Comparison of ENCODE assay signal across 41 mouse cellular contexts in genomic region chr6:128385026-128385425, GRCm38 (mm10). TPM values are rescaled to one million over a fixed set of nuclear protein-coding genes. Genes with fewer than 3 reads are reported as not detected.
"Had no signal": no experiment of that assay in that cellular context is flagged by ENCODE, and none has a peak within 500 bp of the region (broad histone marks: within the 10 kb centered on the region; RNA-seq: fewer than 3 reads in every experiment).

No protein-coding gene starts in this region.

- H3K27ac ChIP-seq: heart, embryonic 10.5 days; hindbrain, embryonic 10.5 days; hindbrain, embryonic 12.5 days; hindbrain, embryonic 14.5 days; kidney, embryonic 15.5 days; kidney, postnatal 0 days; limb, embryonic 13.5 days; limb, embryonic 15.5 days; liver, embryonic 12.5 days; liver, embryonic 14.5 days had no signal

- H3K36me3 ChIP-seq: heart, embryonic 10.5 days; heart, embryonic 12.5 days; hindbrain, embryonic 10.5 days; hindbrain, embryonic 12.5 days; kidney, embryonic 15.5 days; limb, embryonic 13.5 days; limb, embryonic 15.5 days; liver, embryonic 12.5 days had no signal

- H3K9ac ChIP-seq: heart, embryonic 12.5 days; hindbrain, embryonic 12.5 days; hindbrain, embryonic 14.5 days; kidney, embryonic 15.5 days; limb, embryonic 13.5 days; limb, embryonic 15.5 days; liver, embryonic 12.5 days; liver, embryonic 14.5 days had no signal

- ATAC-seq: hindbrain, embryonic 16.5 days; inflammation-experienced regulatory T-cells, adult 6 months; liver, embryonic 12.5 days had no signal

- H3K4me3 ChIP-seq: heart, embryonic 10.5 days; heart, embryonic 12.5 days; hindbrain, embryonic 10.5 days; hindbrain, embryonic 12.5 days; kidney, embryonic 15.5 days; limb, embryonic 13.5 days; limb, embryonic 15.5 days; liver, embryonic 12.5 days had no signal

- DNase-seq: gastrocnemius, postnatal 14 days; gastrocnemius, postnatal 36 days; heart, adult 18-20 months; heart, postnatal 10 days; heart, postnatal 4 days; kidney, adult 11 months; kidney, adult 2 months; kidney, adult 9 months; kidney, postnatal 14 days; kidney, postnatal 36 days; layer of hippocampus, postnatal 36 days; left cerebral cortex, postnatal 4 days had no signal

- H3K9me3 ChIP-seq: heart, embryonic 10.5 days; heart, embryonic 12.5 days; hindbrain, embryonic 10.5 days; hindbrain, embryonic 12.5 days; kidney, embryonic 15.5 days; limb, embryonic 13.5 days; limb, embryonic 15.5 days; liver, embryonic 12.5 days had no signal

- H3K4me1 ChIP-seq: heart, embryonic 10.5 days; heart, embryonic 12.5 days; hindbrain, embryonic 10.5 days; hindbrain, embryonic 12.5 days; kidney, embryonic 15.5 days; limb, embryonic 13.5 days; limb, embryonic 15.5 days; liver, embryonic 12.5 days had no signal

- H3K4me2 ChIP-seq: heart, embryonic 12.5 days; hindbrain, embryonic 12.5 days; hindbrain, embryonic 14.5 days; kidney, embryonic 15.5 days; limb, embryonic 13.5 days; limb, embryonic 15.5 days; liver, embryonic 12.5 days had no signal

- H3K27me3 ChIP-seq: heart, embryonic 12.5 days; hindbrain, embryonic 12.5 days; kidney, embryonic 15.5 days; limb, embryonic 13.5 days; limb, embryonic 15.5 days; liver, embryonic 12.5 days had no signal

RNA-seq across cellular contexts. Expression of gene Gm44596, which starts 9.7 kb away (rescaled TPM):
- total RNA-seq: gastrocnemius, adult 18-20 months; gastrocnemius, adult 8-10 months; gastrocnemius, postnatal 14 days; gastrocnemius, postnatal 36 days; granulocyte monocyte progenitor cell, adult 5-6 weeks; heart, adult 18-20 months; heart, adult 8-10 months; heart, postnatal 10 days; heart, postnatal 25 days; heart, postnatal 4 days; layer of hippocampus, adult 18-20 months; layer of hippocampus, postnatal 36 days; left cerebral cortex, adult 18-20 months; left cerebral cortex, adult 8-10 months; left cerebral cortex, postnatal 10 days; left cerebral cortex, postnatal 25 days; left cerebral cortex, postnatal 4 days; liver, adult 2 months had no signal
- polyA plus RNA-seq: heart, embryonic 10.5 days; heart, embryonic 12.5 days; heart, embryonic 14.5 days; heart, embryonic 16.5 days; hindbrain, embryonic 10.5 days; hindbrain, embryonic 12.5 days; hindbrain, embryonic 14.5 days; hindbrain, embryonic 16.5 days; inflammation-experienced regulatory T-cells, adult 6 months; kidney, adult 2 months; kidney, embryonic 15.5 days; kidney, postnatal 0 days; large intestine, adult 2 months; limb, embryonic 11.5 days; limb, embryonic 13.5 days; limb, embryonic 15.5 days; liver, adult 2 months; liver, embryonic 12.5 days; liver, embryonic 14.5 days had no signal

RNA-seq across cellular contexts. Expression of gene Tex52, which starts 9.8 kb away (rescaled TPM):
- total RNA-seq: gastrocnemius, adult 18-20 months; gastrocnemius, adult 8-10 months; gastrocnemius, postnatal 14 days; gastrocnemius, postnatal 36 days; granulocyte monocyte progenitor cell, adult 5-6 weeks; heart, adult 18-20 months; heart, adult 8-10 months; heart, postnatal 10 days; heart, postnatal 25 days; heart, postnatal 4 days; layer of hippocampus, postnatal 10 days; left cerebral cortex, postnatal 10 days; liver, adult 2 months had no signal
- polyA plus RNA-seq: kidney, adult 2 months; kidney, postnatal 0 days; liver, adult 2 months; liver, embryonic 12.5 days had no signal

RNA-seq across cellular contexts. Expression of gene Nrip2, which starts 14.1 kb away (rescaled TPM):
- total RNA-seq: granulocyte monocyte progenitor cell, adult 5-6 weeks had no signal
- polyA plus RNA-seq: liver, adult 2 months had no signal

RNA-seq across cellular contexts. Expression of gene Foxm1, which starts 22.3 kb away (rescaled TPM):
- total RNA-seq: liver, adult 2 months had no signal
